Mouse (Mus musculus): ENCODE measurements around the gene Mrps35. TPM values are rescaled to one million over a fixed set of nuclear protein-coding genes. Genes with fewer than 3 reads are reported as not detected.

Gene Mrps35
- polyA plus RNA-seq, 1 experiment from 2014 or later, result 88.1 TPM

GRCm38 (mm10) chr6:147090191-147090590, 47.6 kb downstream of the Mrps35 start:
- ATAC-seq (ENCODE audit: low FRiP score) (no peak), DNase-seq (ENCODE audit: low spot score, missing footprints) (no peak)
- H3K4me1 ChIP-seq (ENCODE audit: control insufficient read depth, insufficient read depth, low read length), result peaks cover 13% of the 10 kb centered on the region
- H3K9me3 ChIP-seq (ENCODE audit: control insufficient read depth, low read length), result no peaks in the 10 kb centered on the region
- 0 out of 2 replicates have a peak overlapping the region, but pooled peaks have one; percentile 71 for H3K4me3 ChIP-seq (ENCODE audit: low read depth, low read length)
- peak overlapping the region; percentile 98; the same call in 1 of the 2 replicates for H3K4me2 ChIP-seq
- 66% methylated on average over 5 of the region's 5 CpGs for WGBS
- no peaks in the 10 kb centered on the region for H3K36me3 ChIP-seq (ENCODE audit: control insufficient read depth, insufficient read depth, low read length)
- H3K27me3 ChIP-seq (ENCODE audit: control insufficient read depth, insufficient read depth, low read length), result no peaks in the 10 kb centered on the region
- H3K27ac ChIP-seq (ENCODE audit: low read depth, low read length), result no peak overlapping the region
- H3K9ac ChIP-seq (ENCODE audit: low read length), result no peak overlapping the region

GRCm38 (mm10) chr6:147091136-147092120, 48.9 kb downstream of the Mrps35 start, which contains the start of gene Klhl42:
Klhl42 (plus strand) TSS chr6:147091379.
- under 1% methylated on average over 99 of the region's 99 CpGs for WGBS
- H3K4me1 ChIP-seq (ENCODE audit: control insufficient read depth, insufficient read depth, low read length), result peaks cover 13% of the 10 kb centered on the region
- ATAC-seq (ENCODE audit: low FRiP score), result peak; percentile 90

GRCm38 (mm10) chr6:147092136-147092535, 49.6 kb downstream of the Mrps35 start:
- peak overlapping the region; percentile 98 for H3K4me2 ChIP-seq
- no peaks in the 10 kb centered on the region for H3K27me3 ChIP-seq (ENCODE audit: control insufficient read depth, insufficient read depth, low read length)
- H3K9ac ChIP-seq (ENCODE audit: low read length), result peak overlapping the region; percentile 92
- H3K27ac ChIP-seq (ENCODE audit: low read depth, low read length), result no peak overlapping the region; the same call in 1 of the 2 replicates
- peaks cover 8% of the 10 kb centered on the region for H3K4me1 ChIP-seq (ENCODE audit: control insufficient read depth, insufficient read depth, low read length)
- ATAC-seq (ENCODE audit: low FRiP score) (peak; percentile 23), DNase-seq (ENCODE audit: low spot score, missing footprints) (peak; percentile 96)
- H3K4me3 ChIP-seq (ENCODE audit: low read depth, low read length), result peak overlapping the region; percentile 71
- H3K36me3 ChIP-seq (ENCODE audit: control insufficient read depth, insufficient read depth, low read length), result no peaks in the 10 kb centered on the region
- WGBS, result 4% methylated on average over 15 of the region's 15 CpGs
- H3K9me3 ChIP-seq (ENCODE audit: control insufficient read depth, low read length), result no peaks in the 10 kb centered on the region

More at GRCm38 (mm10) chr6:147091136-147092120, 48.9 kb downstream of the Mrps35 start, which contains the start of gene Klhl42:
- no peaks in the 10 kb centered on the region for H3K27me3 ChIP-seq (ENCODE audit: control insufficient read depth, insufficient read depth, low read length)
- H3K9ac ChIP-seq (ENCODE audit: low read length), result peak within 1 kb of the TSS; percentile 92
- H3K27ac ChIP-seq (ENCODE audit: low read depth, low read length), result peak within 1 kb of the TSS; percentile 72
- H3K4me3 ChIP-seq (ENCODE audit: low read depth, low read length), result peak within 1 kb of the TSS; percentile 71
- H3K4me2 ChIP-seq, result peak within 1 kb of the TSS; percentile 98
- no peaks in the 10 kb centered on the region for H3K36me3 ChIP-seq (ENCODE audit: control insufficient read depth, insufficient read depth, low read length)
- DNase-seq (ENCODE audit: low spot score, missing footprints), result peak; percentile 97
- no peaks in the 10 kb centered on the region for H3K9me3 ChIP-seq (ENCODE audit: control insufficient read depth, low read length)

GRCm38 (mm10) chr6:147094771-147095170, 52.2 kb downstream of the Mrps35 start:
- DNase-seq (ENCODE audit: low spot score, missing footprints), result no peak
- Histone ChIP-seq H3K4me1 (ENCODE audit: control insufficient read depth, insufficient read depth, low read length) (peaks cover 8% of the 10 kb centered on the region), H3K9me3 (ENCODE audit: control insufficient read depth, low read length) (no peaks in the 10 kb centered on the region), H3K9ac (ENCODE audit: low read length) (no peak overlapping the region), H3K4me2 (no peak overlapping the region), H3K27ac (ENCODE audit: low read depth, low read length) (no peak overlapping the region), H3K36me3 (ENCODE audit: control insufficient read depth, insufficient read depth, low read length) (no peaks in the 10 kb centered on the region), H3K4me3 (ENCODE audit: low read depth, low read length) (no peak overlapping the region), H3K27me3 (ENCODE audit: control insufficient read depth, insufficient read depth, low read length) (no peaks in the 10 kb centered on the region)
- ATAC-seq (ENCODE audit: low FRiP score), result no peak
- 90% methylated on average over 7 of the region's 7 CpGs for WGBS

GRCm38 (mm10) chr6:147096109-147096508, 53.5 kb downstream of the Mrps35 start:
- no peak overlapping the region for H3K4me2 ChIP-seq
- ATAC-seq (ENCODE audit: low FRiP score) (no peak), DNase-seq (ENCODE audit: low spot score, missing footprints) (no peak)
- no peak overlapping the region for H3K27ac ChIP-seq (ENCODE audit: low read depth, low read length)
- 96% methylated on average over 4 of the region's 4 CpGs for WGBS
- H3K4me3 ChIP-seq (ENCODE audit: low read depth, low read length), result no peak overlapping the region
- peaks cover 8% of the 10 kb centered on the region for H3K4me1 ChIP-seq (ENCODE audit: control insufficient read depth, insufficient read depth, low read length)
- no peak overlapping the region for H3K9ac ChIP-seq (ENCODE audit: low read length)
- no peaks in the 10 kb centered on the region for H3K9me3 ChIP-seq (ENCODE audit: control insufficient read depth, low read length)
- H3K36me3 ChIP-seq (ENCODE audit: control insufficient read depth, insufficient read depth, low read length), result no peaks in the 10 kb centered on the region
- H3K27me3 ChIP-seq (ENCODE audit: control insufficient read depth, insufficient read depth, low read length), result no peaks in the 10 kb centered on the region

- no peaks in the 10 kb centered on the region for H3K36me3 ChIP-seq (ENCODE audit: control insufficient read depth, insufficient read depth, low read length)
- no peak for ATAC-seq (ENCODE audit: low FRiP score)
- no peak overlapping the region for H3K27ac ChIP-seq (ENCODE audit: low read depth, low read length)
- no peak overlapping the region for H3K4me3 ChIP-seq (ENCODE audit: low read depth, low read length)
- H3K4me1 ChIP-seq (ENCODE audit: control insufficient read depth, insufficient read depth, low read length), result peaks cover 8% of the 10 kb centered on the region
- DNase-seq (ENCODE audit: low spot score, missing footprints), result no peak
- H3K4me2 ChIP-seq, result no peak overlapping the region
- no peak overlapping the region for H3K9ac ChIP-seq (ENCODE audit: low read length)
- 82% methylated on average over 3 of the region's 3 CpGs for WGBS
- no peaks in the 10 kb centered on the region for H3K9me3 ChIP-seq (ENCODE audit: control insufficient read depth, low read length)
- no peaks in the 10 kb centered on the region for H3K27me3 ChIP-seq (ENCODE audit: control insufficient read depth, insufficient read depth, low read length)
Observed at GRCm38 (mm10) chr6:147096934-147097333, 54.4 kb downstream of the Mrps35 start.

GRCm38 (mm10) chr6:147097346-147097929, 54.9 kb downstream of the Mrps35 start:
- Histone ChIP-seq H3K4me1 (ENCODE audit: control insufficient read depth, insufficient read depth, low read length) (peaks cover 3% of the 10 kb centered on the region), H3K9me3 (ENCODE audit: control insufficient read depth, low read length) (no peaks in the 10 kb centered on the region), H3K36me3 (ENCODE audit: control insufficient read depth, insufficient read depth, low read length) (no peaks in the 10 kb centered on the region), H3K27ac (ENCODE audit: low read depth, low read length) (no peak overlapping the region), H3K27me3 (ENCODE audit: control insufficient read depth, insufficient read depth, low read length) (no peaks in the 10 kb centered on the region), H3K9ac (ENCODE audit: low read length) (no peak overlapping the region), H3K4me2 (no peak overlapping the region), H3K4me3 (ENCODE audit: low read depth, low read length) (no peak overlapping the region)
- no peak for DNase-seq (ENCODE audit: low spot score, missing footprints)
- WGBS, result 49% methylated on average over 8 of the region's 8 CpGs
- ATAC-seq (ENCODE audit: low FRiP score), result no peak

- 81% methylated on average over 19 of the region's 19 CpGs for WGBS
- Histone ChIP-seq H3K4me1 (ENCODE audit: control insufficient read depth, insufficient read depth, low read length) (no peaks in the 10 kb centered on the region), H3K9ac (ENCODE audit: low read length) (no peak overlapping the region), H3K4me3 (ENCODE audit: low read depth, low read length) (no peak overlapping the region), H3K36me3 (ENCODE audit: control insufficient read depth, insufficient read depth, low read length) (no peaks in the 10 kb centered on the region), H3K27ac (ENCODE audit: low read depth, low read length) (no peak overlapping the region), H3K4me2 (no peak overlapping the region), H3K9me3 (ENCODE audit: control insufficient read depth, low read length) (no peaks in the 10 kb centered on the region), H3K27me3 (ENCODE audit: control insufficient read depth, insufficient read depth, low read length) (no peaks in the 10 kb centered on the region)
- DNase-seq (ENCODE audit: low spot score, missing footprints) (no peak), ATAC-seq (ENCODE audit: low FRiP score) (no peak)
Observed at GRCm38 (mm10) chr6:147099458-147100277, 57.1 kb downstream of the Mrps35 start.
